Mouse (Mus musculus) retina, adult 2 months (tissue): ENCODE measurements at regions not wholly inside any gene's neighbourhood (a gene's known extent, or its start where the extent isn't known, plus 50 kb on each side); places are given as distances from the start of the nearest gene placed in this dataset.

ENCODE experiments used
- DNase-seq: peaks from one replicate; pipeline ENCODE4 v3.0.0-alpha.2; 2012; ENCODE audit warnings: low read depth, low spot score

DNA sequence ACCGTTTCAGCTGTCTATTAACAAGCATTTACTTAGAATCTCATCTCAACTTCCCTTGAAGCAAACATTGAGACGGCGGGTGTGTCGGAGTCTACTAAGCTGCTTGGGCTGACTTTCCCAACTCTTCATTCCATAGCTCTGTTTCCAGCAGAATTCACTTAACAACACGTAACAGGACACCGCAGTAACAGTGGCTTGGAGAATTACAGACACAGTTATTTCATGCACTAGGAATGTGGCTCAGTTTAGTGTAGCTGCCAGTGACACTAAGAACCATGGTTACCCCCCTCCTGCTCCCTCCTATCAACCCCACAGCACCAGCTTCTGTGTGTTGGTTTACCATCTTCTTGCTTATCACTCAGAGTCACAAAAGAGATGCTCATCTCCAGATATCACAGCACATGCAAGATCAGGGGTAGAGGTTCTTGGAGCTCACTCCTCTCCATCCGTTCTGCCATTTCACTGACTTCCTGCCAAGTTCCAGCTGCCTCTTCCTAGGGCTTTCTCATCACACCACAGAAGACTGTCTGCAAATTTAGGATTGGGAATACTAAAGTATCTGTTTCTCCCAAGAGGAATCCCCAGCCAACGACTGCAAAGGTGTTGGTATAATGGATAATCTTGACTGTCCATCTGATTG is 90.7 kb downstream of the Banf2 start:
- DNase-seq: no peak

DNA sequence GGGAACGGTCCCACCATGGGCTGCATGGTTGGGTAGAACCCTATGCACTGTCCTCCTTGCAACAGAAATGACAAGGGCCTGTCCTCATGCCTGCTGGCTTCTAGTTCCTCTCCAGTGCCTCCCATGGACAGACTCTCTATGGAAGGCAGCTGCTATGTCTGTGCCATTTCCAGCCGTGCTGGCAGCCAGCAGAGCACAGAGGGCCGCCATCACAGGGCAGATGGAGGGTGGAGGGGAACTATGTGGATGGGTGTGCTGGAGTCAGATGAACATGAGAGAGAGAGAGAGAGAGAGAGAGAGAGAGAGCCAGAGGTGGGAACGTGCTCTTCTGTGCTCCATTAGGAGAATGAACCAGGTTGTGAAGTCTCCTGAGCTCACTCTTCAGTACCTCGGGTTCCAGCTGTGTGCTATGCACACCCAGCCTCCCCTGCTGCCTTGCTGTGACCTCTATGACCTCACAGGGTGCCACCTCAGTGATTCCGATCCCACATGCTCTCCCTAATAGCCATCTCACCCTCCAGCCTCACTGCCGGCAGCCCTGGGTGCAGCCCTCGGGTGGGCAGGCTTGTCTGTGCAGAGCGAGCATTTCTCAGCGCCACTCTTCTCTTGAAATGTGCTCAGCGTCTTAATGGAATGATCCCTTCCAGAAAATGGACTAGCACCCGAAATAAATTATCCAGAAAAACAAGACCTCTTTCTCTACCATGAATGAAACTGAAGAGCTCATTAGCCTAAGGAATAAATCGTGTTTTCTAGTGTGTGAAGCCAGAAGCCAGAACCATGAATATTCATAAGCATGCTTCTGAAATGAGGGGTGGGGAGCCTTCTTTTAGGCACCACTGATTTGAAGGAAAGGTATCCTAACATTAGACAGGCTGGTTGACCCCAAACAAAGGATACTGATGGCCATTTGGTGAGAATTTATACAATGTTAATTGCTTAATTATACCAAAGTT is 94.5 kb downstream of the Banf2 start:
- no peak for DNase-seq

DNA sequence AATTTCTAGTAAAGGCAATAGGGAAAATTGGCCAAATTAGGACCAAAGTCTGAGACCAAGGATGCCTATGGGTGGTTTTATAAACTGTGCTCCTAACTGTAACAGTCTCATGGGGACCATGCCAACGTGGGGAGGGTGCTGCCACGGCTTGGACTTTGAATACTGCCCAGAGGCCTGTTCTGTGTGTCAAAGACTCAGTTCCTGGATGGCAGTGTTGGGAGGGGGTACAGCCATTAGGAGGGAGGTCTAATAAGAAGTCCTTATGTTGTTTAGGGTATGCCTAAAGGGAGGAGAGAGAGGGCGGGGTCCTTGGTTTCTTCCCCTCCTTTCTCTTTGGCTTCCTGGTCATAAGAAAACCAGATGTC is 95.2 kb downstream of the Banf2 start:
- no peak for DNase-seq

DNA sequence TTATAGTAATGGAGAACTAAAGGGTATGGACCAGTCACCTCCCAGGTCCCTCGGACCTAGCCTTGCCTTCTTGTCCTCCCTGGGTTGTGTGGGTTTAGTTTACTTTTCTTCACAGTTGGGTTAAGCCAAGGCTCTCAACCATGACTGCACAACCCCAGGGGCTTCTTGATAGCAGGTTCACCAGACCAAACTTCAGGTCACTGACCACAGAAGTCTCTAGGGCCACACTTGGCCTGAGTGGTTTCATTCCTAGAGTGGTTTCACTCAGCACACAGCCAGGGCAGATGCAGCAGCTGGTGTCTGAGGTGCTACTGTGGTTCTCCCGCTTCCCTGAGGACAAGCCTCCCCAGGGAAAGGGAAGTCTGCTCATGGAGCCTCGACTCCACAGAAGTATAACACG is 95.7 kb downstream of the Banf2 start:
- DNase-seq: no peak

DNA sequence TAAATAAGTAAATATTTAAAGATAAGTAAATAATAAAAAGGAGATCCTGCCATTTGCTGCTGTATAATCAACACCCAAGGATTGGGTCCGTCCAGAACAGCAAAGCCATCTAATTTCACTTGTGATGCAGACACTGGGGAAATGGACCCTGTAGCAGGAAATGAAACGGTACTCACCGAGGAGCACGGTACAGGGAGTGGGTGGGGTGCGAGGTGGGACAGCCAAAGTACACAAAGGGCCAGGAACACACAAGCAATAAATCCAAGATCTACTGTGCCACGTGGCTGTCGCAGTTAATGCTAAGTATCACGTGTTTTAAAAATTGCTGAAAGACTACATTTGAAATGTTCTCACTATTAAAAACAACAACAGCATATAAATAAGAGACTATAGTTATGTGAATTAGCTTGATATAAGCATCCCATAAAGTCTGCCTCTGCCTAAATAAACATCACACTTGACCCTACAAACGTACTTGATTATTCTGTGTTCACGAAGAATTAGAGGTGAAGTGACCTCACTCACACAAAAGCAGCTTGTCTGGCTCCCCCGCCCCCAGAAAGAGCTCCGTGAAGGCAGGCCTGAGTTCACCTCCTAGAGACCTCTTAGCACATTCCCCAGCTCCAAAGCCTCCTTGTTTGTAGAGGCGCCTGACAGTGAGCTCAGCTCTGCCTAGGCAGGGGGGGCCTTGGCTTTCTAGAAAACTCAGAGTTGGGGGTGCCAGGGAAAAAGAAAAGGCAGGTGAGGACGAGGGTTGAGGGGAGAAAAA is 101.1 kb downstream of the Banf2 start:
- DNase-seq: no peak

DNA sequence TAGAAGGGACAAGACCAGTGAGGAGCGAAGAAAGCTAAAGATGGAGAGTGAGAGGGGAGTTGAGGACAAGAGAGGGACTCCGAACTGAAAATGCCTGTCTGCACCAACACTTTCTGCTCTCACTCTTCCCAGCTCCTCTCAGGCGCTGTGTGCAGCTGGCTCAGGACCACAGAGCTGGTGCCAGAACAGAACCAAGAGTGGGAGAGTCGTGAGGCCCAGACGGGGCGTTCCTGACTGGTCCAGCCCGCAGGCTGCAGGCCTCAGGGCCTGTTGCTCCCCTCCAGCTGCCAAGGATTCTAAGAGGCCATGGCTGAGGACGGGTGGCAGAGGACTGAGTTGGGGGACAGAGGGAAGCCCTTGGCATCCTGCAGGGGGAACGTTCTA is 101.7 kb downstream of the Banf2 start:
- DNase-seq: no peak

DNA sequence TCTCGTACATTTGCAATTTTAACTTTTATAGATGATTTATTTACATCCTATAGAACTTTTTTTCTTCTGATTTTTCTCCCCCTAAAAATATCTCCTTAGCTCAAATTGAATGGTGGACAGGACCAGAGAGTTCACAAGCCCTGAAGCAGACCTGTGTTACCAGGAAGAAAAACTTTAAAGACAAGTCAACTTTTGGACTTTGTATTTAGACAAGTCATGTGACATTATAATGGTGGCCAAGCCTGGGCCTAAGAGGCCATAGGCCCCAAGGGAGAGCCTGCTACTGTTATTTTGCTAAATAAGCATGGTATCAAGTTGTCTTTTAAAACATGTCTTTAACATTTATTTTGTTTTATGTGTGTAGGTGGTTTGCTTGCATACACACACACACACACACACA is 102.7 kb downstream of the Banf2 start:
- DNase-seq: no peak

DNA sequence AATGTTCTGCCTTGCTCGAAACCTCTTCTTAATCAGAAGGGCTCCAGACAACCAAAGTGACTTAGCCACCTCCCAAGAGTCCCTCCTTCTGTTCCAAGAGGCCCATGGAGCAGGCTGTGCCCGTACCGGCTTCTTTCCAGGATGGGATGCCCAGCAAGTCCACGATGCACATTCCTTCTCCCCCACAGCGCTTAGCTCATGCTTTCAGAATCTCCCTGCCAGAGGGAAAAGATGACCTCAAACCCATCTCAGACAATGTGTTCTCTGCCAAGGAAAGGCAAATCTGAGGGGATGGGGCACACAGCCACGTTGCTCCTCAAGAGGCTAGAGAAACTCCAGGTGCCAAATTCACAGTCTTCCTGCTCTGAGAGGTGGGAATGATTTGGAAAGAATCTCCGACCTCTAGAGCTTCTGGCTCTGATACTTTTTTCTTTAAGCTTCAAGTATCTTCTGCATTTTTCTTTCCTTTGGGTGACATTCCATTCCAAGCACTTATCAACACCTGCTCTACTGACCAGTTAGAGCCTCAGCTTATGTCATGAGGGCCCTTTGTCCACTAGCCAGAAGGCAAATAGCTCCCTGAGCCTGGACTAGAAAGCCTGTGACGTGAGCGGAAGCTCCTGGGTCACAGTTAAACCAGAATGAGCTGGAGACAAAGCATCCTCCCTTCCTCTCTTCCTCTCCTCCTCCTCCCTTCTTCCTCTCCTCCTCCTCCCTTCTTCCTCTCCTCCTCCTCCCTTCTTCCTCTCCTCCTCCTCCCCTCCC is 110.9 kb downstream of the Banf2 start:
- no peak for DNase-seq

DNA sequence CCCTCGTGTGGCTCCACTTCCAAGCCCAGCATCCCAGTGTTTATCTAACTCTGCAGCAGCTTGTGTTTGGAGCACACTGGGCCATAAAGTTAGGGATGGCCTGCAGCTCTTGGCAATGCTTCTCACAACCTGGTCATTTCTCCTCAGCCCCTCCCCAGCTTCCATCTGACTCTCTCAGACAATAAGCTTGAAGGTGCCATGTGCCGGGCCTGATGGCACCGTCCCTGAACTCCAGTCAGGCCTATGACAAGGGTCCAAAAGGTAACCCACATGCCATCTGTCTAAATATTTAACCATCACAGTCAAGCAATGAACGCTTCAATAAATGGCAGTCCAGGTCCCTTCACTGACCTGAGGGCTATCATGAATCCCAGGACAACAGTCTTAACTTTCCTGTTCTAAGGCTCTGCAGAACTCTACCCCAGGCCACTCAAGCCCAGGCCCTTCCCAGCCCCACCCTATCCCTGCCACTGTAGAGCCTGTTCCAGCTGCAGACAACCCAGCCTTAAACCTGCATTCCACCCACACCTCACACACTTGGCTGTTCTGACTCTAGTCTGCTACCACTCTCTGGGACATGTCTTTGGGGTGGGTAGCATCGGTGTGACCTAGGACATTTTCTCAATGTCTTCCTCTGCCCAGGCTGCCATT is 111.8 kb downstream of the Banf2 start:
- DNase-seq: no peak

DNA sequence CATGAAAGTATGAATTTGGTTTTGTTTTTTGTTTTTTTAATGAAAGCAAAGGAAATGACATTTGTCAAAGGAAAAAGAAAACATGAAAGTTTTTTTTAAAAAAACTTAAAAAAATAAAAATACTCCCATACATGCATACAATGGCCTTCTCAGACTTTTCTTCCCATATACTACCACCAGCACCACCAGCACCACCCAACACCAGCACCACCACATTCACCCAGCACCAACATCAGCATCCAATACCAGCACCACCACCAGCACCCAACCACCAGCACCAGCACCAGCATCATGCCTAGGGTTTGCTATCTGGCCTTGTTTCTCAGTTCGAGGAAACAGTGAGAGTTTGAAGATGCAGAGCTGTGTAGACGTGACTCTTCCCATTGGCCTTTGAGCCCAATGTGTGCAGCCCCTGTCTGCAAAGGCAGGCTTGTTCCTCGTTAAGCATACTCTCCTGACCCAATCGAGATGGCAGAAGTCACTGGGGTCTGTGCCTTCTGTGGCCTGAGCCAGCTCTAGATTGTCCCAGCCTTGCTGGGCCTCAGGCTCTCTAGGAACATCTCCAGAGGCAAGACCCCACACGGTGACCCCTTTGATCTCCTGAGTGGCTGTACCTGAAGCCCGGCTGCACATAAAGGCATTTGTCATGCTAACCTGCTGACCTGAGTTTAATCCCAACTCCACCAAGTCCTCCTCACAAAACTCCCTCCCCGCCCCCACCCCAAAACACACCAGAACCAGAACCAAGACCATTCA is 113.8 kb upstream of the Mgme1 start:
- DNase-seq: no peak

DNA sequence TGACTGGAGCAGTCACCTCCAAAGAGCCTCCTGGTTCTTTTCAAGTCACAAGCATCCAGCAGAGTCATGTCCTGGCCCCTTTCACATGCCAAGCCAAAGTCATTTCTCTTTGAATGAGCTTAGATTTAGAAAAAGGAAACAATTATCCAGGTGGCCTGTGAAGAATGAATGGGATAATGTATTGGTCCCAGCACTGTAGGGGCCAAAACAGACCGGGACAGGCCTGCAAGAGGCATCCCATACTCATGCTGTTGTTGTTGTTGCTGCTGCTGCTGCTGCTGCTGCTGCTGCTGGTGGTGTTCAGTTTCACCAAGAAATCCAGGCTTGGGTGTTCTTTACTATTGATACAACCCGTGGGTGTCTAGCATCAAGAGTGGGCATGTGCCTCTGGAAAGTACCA is 113.1 kb upstream of the Mgme1 start:
- DNase-seq: no peak

DNA sequence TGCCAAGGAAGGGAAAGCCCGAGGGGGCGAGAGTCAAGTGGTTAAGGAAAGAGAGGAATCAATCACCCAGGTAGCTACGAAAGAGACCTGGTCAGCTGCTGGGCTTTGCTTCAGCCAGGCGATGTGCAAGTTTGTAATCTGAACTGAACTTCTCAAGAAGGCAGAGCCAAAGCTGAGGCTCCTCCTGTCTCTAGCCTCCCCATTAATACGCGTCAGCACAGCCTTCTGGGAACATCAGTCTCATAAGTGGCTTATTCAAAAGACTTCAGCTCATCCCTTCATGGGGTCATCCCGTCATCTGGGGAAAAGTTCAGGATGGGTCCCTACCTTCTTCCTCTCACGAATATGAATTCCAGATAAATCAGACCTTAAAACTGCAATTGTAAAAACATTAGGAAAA is 112.2 kb upstream of the Mgme1 start:
- no peak for DNase-seq

DNA sequence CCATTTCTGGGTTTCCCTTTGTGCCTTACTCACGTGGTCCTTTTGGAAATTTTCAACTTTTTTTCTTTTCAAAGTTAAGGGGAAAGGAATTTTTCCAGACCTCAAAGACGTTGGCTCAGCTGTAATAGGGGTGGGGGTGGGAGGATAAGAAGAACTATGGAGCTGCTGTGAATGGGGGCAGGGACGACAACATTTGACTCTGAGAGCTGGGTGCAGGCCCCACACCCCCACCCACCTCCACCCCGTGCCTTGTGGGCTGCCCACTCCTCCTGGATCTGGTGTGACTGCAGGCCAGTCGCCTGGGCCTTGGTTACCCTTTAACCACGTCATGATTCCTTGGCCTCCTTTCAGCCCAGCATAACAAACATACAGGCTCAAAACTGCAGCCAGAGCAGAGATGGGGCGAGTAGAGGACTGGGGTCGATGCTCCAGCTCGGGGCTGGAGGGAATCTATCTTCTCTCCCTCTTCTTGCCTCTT is 110.6 kb upstream of the Mgme1 start:
- no peak for DNase-seq

DNA sequence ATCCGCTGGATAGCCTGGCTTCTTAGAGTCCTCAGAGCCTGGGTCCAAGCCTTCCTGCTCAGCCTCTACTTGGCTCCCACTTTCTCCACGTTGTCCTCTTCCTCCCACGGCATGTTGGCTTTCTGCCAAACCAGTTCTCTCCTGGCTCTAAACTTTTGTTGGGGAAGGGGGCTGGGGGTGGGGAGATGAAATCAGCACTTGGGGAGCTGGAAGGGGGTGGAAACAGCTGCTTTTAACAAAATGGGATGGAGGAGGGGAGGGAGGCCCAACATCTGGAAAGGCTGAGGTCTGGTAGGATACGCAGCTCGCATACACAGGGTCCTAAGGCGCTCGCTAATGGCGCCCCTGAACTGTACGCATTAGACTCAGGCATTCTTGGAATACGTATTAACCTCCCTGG is 110.0 kb upstream of the Mgme1 start:
- no peak for DNase-seq

DNA sequence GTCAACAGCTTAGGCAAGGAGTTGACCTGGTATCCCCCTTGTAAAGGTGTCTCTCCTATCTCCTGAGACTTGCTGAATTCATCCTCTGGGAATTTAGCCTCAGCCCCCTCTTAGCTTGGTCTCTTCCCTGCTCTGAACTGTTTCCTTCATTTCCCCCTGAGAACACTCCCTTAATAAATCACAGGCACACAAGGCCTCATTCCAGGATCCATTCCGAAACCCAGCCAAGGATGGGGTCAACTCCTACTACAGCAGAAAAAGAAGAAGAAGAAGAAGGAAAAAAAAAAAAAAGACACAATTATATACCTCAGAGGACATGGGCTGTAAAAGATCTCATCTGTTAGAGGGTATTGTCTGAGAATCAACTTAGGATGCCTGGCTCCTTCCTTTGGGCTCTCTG is 108.6 kb upstream of the Mgme1 start:
- no peak for DNase-seq

DNA sequence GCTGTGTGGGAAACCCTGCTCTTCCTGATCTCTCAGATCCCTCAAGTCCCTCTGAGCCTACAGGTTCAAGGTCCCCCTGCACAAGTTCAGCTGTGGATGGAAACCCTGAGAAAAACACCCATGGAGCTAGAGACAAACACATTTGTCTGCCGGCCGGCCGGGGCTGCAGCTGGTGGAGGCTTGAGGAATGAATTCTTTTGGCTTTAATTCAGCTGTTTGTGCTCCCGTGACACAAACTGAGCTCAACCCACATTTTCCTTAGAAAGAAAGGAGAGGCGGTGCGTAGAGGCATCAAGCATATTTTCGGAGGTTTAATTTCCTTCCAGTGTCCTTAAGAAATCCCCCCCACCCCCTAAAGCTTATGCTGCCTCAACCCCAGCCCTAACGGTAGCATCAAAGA is 106.4 kb upstream of the Mgme1 start:
- no peak for DNase-seq

DNA sequence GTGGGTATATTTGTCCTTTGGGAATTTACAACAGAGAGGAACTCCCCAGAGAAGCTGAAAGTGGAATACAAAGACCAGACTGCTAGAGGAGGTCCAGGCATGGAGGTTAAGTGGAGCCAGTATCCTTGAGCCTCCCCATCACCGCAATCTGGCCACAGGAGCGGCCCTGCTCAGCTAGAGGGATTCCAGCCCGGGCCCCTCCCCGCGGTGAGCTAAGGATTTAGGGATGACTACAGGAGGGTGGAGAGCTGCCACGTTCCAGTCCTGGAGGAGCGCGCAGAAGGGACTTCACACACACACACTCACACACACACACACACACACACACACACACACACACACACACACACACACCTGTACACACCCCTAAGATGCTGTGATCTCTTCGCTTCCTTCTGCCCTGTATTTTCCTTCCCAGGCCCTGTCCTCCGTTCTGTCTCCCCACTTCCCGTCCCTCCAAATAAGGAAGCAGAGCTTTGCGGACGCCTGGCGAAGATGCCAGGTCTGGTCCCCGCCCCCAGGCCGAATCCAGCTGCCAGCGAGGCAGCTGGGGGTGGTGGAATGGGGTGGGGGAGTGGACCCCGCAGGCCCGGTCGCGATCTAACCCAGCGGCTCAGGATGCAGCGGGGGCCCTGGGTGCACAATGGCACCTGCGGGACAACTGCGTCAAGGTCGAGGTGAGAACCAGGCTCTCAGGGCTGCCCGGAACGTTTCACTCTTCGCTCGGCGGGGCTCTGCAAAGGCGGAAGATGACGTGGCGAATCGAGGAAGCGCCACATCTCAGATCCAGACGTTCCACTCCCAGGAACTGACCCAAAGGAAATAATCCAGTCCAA is 105.3 kb upstream of the Mgme1 start:
- no peak for DNase-seq

DNA sequence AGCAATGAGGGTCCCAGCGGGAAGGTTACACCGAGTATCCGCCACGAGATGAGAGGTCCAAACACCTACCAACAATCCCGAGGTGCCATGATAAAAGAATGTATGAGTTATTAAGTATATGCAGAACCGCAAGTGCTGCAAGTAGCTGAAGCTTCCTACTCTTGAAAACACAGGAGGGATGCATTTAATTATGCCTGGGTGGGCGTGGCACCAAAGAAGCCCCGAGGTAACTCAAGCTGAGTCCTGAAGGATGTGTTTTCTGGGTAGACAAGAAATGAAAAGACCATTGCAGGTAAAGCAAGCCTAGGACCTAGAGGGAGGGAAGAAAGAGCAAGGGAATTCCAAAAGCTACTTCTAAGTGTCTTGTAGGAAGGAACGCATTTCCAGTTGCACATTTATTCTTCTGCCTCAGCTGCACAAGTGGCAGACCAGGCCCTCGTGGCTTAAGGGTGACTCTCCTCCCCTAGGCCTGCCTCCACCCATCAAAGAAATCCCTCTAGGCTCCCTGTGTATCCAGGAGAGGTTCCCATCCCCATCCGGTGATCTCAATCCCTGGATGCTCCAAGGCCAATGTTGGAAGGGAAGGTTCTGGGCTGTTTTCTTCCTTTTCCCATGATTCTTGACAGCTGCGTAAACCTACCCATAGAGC is 104.2 kb upstream of the Mgme1 start:
- no peak for DNase-seq

DNA sequence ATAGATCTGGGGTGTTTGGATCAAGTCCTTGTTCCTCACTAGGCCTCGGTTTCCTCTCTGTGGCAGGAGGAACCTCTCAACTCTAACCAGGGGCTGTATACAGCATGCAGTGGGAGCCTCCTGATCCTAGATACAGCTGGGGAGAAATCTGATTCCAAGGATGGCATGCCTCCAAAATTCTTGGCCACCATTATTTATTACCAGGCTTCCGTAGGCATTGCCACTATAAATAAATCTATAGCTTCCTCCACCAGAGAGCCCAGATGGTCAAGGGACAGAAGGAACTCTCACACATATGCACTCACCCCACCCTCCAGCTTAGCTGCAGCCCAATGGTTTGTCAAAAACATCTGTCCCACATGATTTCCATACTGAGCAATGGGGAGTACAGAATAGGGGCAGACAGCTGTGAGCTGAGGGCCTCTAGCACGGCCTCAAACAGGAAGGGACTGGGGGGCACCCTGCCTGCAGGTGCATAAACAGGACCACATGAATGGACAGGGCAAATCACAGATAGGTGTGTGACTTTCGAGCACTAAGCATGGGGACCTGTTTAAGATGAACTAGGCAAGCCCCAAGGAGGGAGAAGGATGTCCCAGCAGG is 100.8 kb upstream of the Mgme1 start:
- DNase-seq: no peak
